Mouse (Mus musculus) liver, embryonic 11.5 days (tissue): Measurements from ENCODE around the gene Vwc2l. TPM values are rescaled to one million over a fixed set of nuclear protein-coding genes. Genes with fewer than 3 reads are reported as not detected.

Experiments
- ATAC-seq: fragments of 200-750 bp; cut with Nextera tagmentation; replicated peaks from 2 replicates; pipeline ENCODE4 v1.8.0; 2017; ENCODE audit warnings: moderate number of reproducible peaks, mild to moderate bottlenecking, moderate TSS enrichment, moderate library complexity; ENCODE audit not compliant: low FRiP score
- DNase-seq: peaks from one replicate; pipeline ENCODE4 v3.0.0-alpha.2; 2017; ENCODE audit warnings: low spot score
- H3K27ac ChIP-seq: fragments of 300-500 bp; sonication (generic); 2 replicates; pipeline ENCODE4 v1.5.1; 2014; ENCODE audit warnings: mild to moderate bottlenecking, low read depth, low read length, control low read depth
- H3K27me3 ChIP-seq: fragments of 300-500 bp; sonication (generic); replicated peaks from 2 replicates; pipeline ENCODE4 v1.6.1; 2014; ENCODE audit warnings: low read length, mixed read lengths; ENCODE audit not compliant: control insufficient read depth, insufficient read depth
- H3K36me3 ChIP-seq: fragments of 300-500 bp; sonication (generic); 2 replicates; pipeline ENCODE4 v1.6.1; 2014; ENCODE audit warnings: mild to moderate bottlenecking, low read length, moderate library complexity, mixed read lengths; ENCODE audit not compliant: control insufficient read depth, insufficient read depth
- H3K4me1 ChIP-seq: fragments of 300-500 bp; sonication (generic); replicated peaks from 2 replicates; pipeline ENCODE4 v1.6.1; 2014; ENCODE audit warnings: low read length, mixed read lengths; ENCODE audit not compliant: control insufficient read depth, insufficient read depth
- H3K4me2 ChIP-seq: fragments of 300-500 bp; sonication (generic); 2 replicates; pipeline ENCODE4 v1.6.1; 2014; ENCODE audit warnings: mild to moderate bottlenecking, control low read depth, moderate library complexity
- H3K4me3 ChIP-seq: fragments of 300-500 bp; sonication (generic); 2 replicates; pipeline ENCODE4 v1.5.1; 2014; ENCODE audit warnings: low read depth, low read length, control low read depth
- H3K9ac ChIP-seq: fragments of 300-500 bp; sonication (generic); 2 replicates; pipeline ENCODE4 v1.6.1; 2014; ENCODE audit warnings: low read depth, low read length, control low read depth
- H3K9me3 ChIP-seq: fragments of 300-500 bp; sonication (generic); 2 replicates; pipeline ENCODE4 v1.6.1; 2016; ENCODE audit warnings: low read length, inconsistent platforms, mixed read lengths; ENCODE audit not compliant: control insufficient read depth
- WGBS: fragments of 180-500 bp; shearing (Covaris S2); extraction: QIAGEN DNeasy Blood & Tissue Kit; methylation state at CpG from one replicate; pipeline ENCODE4 v1.1.7; 2014; 5-methylcytosine and 5-hydroxymethylcytosine counted together
- polyA plus RNA-seq: library from polyadenylated mRNA; unstranded; fragments of >200 nt; fragmentation: Nextera tagmentation; extraction: Ambion mirVana; gene quantifications from 2 replicates; pipeline ENCODE4 v1.2.1, GENCODE M21; 2014

Vwc2l gene
- polyA plus RNA-seq, 1 experiment from 2014 or later: not detected

DNA sequence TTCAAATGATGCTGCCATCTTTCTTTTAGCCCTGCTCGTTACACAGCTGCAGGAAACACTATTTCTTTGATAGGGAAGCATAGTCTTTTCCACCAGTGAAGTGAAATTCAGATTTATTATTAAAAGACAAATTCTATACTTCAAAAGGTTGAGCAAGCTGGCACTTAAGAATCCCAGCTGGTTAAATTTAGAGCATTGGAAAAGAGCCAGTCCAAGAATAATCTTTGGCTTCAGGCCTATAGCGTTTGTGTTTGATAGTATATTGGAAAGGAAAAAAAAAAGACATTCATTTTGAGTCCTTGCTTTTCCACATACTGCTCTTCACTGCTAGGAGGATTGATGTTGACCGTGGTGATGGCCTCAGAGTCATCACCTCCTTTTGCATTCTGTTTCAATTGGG lies 77.9 kb downstream of the Vwc2l start:
- Histone ChIP-seq H3K4me1 (no peaks in the 10 kb centered on the region), H3K27ac (no peak overlapping the region), H3K4me2 (no peak overlapping the region), H3K36me3 (no peaks in the 10 kb centered on the region), H3K4me3 (no peak overlapping the region), H3K9me3 (no peaks in the 10 kb centered on the region), H3K9ac (no peak overlapping the region), H3K27me3 (no peaks in the 10 kb centered on the region)
- no peak for DNase-seq
- no peak for ATAC-seq
- 78% methylated on average over 3 of the region's 3 CpGs for WGBS

DNA sequence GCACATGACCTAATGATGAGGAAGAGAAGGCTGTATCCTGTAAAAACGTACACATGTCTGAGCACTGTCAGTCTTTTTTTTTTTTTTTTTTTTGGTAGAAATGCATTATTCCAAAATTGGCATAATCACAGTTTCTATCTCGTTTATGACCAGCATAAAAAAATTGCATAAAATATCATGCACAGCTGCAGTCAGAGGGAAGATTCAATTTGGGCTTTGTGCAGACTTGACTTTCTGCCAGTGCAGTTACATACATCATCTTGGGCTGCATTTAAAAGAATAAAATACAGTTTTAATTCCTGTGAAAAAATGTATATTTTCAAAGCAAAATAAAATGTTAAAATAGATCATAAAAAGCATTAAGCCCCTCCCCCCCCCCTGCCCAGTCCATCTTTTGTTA lies 97.6 kb downstream of the Vwc2l start:
- ATAC-seq: no peak
- H3K27me3 ChIP-seq: no peaks in the 10 kb centered on the region
- no peaks in the 10 kb centered on the region for H3K36me3 ChIP-seq
- no peak overlapping the region for H3K27ac ChIP-seq
- H3K9me3 ChIP-seq: no peaks in the 10 kb centered on the region
- 48% methylated on average over 2 of the region's 2 CpGs for WGBS
- H3K4me3 ChIP-seq: no peak overlapping the region
- DNase-seq: no peak
- H3K9ac ChIP-seq: no peak overlapping the region
- no peaks in the 10 kb centered on the region for H3K4me1 ChIP-seq
- H3K4me2 ChIP-seq: no peak overlapping the region

GRCm38 (mm10) chr1:70833262-70833661 lies 107.7 kb downstream of the Vwc2l start:
- Histone ChIP-seq H3K27me3 (no peaks in the 10 kb centered on the region), H3K4me2 (no peak overlapping the region), H3K9me3 (no peaks in the 10 kb centered on the region), H3K9ac (no peak overlapping the region), H3K27ac (no peak overlapping the region), H3K4me3 (no peak overlapping the region), H3K4me1 (no peaks in the 10 kb centered on the region), H3K36me3 (no peaks in the 10 kb centered on the region)
- no peak for DNase-seq
- WGBS: 80% methylated on average over 3 of the region's 3 CpGs
- ATAC-seq: no peak

DNA sequence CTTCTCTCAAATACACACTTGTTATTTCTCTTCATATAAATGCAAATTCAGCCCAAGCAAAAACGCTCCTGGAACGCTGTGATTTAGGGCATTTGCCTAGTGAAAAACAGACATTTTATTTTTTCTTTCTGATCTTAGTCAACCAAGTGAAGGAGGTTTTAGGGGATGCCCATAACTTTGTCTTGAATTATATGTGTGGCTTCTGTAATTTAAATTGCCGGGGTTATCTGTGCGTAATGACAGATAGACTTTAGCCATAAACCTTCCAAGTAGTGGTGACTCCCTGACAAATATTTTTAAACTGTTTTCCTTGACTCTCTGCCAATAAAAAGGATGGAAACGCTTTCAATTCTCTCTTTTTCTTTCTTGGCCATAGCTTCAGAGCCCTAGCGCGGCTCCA lies 116.7 kb downstream of the Vwc2l start:
- H3K4me2 ChIP-seq: no peak overlapping the region
- no peaks in the 10 kb centered on the region for H3K36me3 ChIP-seq
- no peaks in the 10 kb centered on the region for H3K27me3 ChIP-seq
- no peak overlapping the region for H3K9ac ChIP-seq
- H3K4me3 ChIP-seq: no peak overlapping the region
- no peaks in the 10 kb centered on the region for H3K4me1 ChIP-seq
- ATAC-seq (no peak), DNase-seq (no peak)
- 80% methylated on average over 7 of the region's 7 CpGs for WGBS
- no peaks in the 10 kb centered on the region for H3K9me3 ChIP-seq
- no peak overlapping the region for H3K27ac ChIP-seq

GRCm38 (mm10) chr1:70845276-70845675 lies 119.8 kb downstream of the Vwc2l start:
- ATAC-seq: no peak
- DNase-seq: no peak

GRCm38 (mm10) chr1:70851633-70852390 lies 126.3 kb downstream of the Vwc2l start:
- DNase-seq: no peak
- Histone ChIP-seq H3K27me3 (no peaks in the 10 kb centered on the region), H3K9ac (no peak overlapping the region), H3K27ac (no peak overlapping the region), H3K4me2 (no peak overlapping the region), H3K4me1 (no peaks in the 10 kb centered on the region), H3K9me3 (no peaks in the 10 kb centered on the region), H3K4me3 (no peak overlapping the region), H3K36me3 (no peaks in the 10 kb centered on the region)
- ATAC-seq: no peak
- WGBS: 76% methylated on average over 12 of the region's 12 CpGs

More at GRCm38 (mm10) chr1:70845276-70845675, 119.8 kb downstream of the Vwc2l start:
- Histone ChIP-seq H3K9me3 (no peaks in the 10 kb centered on the region), H3K9ac (no peak overlapping the region), H3K27ac (no peak overlapping the region), H3K36me3 (no peaks in the 10 kb centered on the region), H3K27me3 (no peaks in the 10 kb centered on the region), H3K4me1 (no peaks in the 10 kb centered on the region), H3K4me2 (no peak overlapping the region), H3K4me3 (no peak overlapping the region)

GRCm38 (mm10) chr1:70853446-70853845 lies 127.9 kb downstream of the Vwc2l start:
- H3K27me3 ChIP-seq: no peaks in the 10 kb centered on the region
- no peak for DNase-seq
- no peak overlapping the region for H3K27ac ChIP-seq
- no peaks in the 10 kb centered on the region for H3K36me3 ChIP-seq
- WGBS: 81% methylated on average over 11 of the region's 11 CpGs
- no peaks in the 10 kb centered on the region for H3K9me3 ChIP-seq
- no peak overlapping the region for H3K9ac ChIP-seq
- no peak overlapping the region for H3K4me3 ChIP-seq
- no peak for ATAC-seq
- no peak overlapping the region for H3K4me2 ChIP-seq
- H3K4me1 ChIP-seq: no peaks in the 10 kb centered on the region

DNA sequence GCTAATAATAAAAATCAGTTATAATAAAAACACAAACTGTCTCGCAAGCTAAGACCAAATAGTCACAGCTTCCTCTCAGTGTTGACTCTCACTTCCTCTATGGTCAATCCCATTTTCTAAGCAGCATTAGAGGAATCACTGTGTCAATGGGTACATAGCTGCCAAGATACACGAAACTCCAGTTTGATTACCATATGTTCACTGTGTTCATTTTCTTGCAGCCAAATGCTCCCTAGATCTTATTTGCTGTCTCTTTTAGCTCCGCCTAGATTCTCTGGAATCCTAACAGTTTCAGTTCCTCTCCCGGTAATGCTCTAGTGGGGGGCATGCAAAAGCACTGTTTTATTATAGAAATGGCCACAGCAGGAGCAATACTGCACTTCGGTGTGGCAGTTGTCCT lies 130.4 kb downstream of the Vwc2l start:
- no peak overlapping the region for H3K27ac ChIP-seq
- no peak overlapping the region for H3K4me2 ChIP-seq
- H3K27me3 ChIP-seq: no peaks in the 10 kb centered on the region
- WGBS: 72% methylated on average over 5 of the region's 5 CpGs
- no peaks in the 10 kb centered on the region for H3K36me3 ChIP-seq
- H3K9me3 ChIP-seq: no peaks in the 10 kb centered on the region
- no peaks in the 10 kb centered on the region for H3K4me1 ChIP-seq
- no peak for ATAC-seq
- DNase-seq: no peak
- H3K9ac ChIP-seq: no peak overlapping the region
- no peak overlapping the region for H3K4me3 ChIP-seq

- 43% methylated on average over 2 of the region's 2 CpGs for WGBS
Measured at GRCm38 (mm10) chr1:70861672-70862071, 136.2 kb downstream of the Vwc2l start.

More at GRCm38 (mm10) chr1:70861672-70862071, 136.2 kb downstream of the Vwc2l start:
- no peak overlapping the region for H3K4me2 ChIP-seq
- no peak overlapping the region for H3K27ac ChIP-seq
- H3K36me3 ChIP-seq: no peaks in the 10 kb centered on the region
- no peak overlapping the region for H3K4me3 ChIP-seq
- no peak overlapping the region for H3K9ac ChIP-seq
- H3K27me3 ChIP-seq: no peaks in the 10 kb centered on the region
- H3K4me1 ChIP-seq: no peaks in the 10 kb centered on the region
- no peaks in the 10 kb centered on the region for H3K9me3 ChIP-seq
- DNase-seq: no peak
- no peak for ATAC-seq
